Mouse (Mus musculus): ENCODE data around the gene Ipo13. TPM values are rescaled to one million over a fixed set of nuclear protein-coding genes. Genes with fewer than 3 reads are reported as not detected.

Gene Ipo13
- polyA plus RNA-seq, 1 experiment from 2014 or later, result 22.5 TPM

- peak overlapping the region; percentile 63 for H3K4me3 ChIP-seq (replicated peaks)
- DNase-seq, result no peak
- H3K36me3 ChIP-seq, result no peaks in the 10 kb centered on the region
- H3K4me2 ChIP-seq, result peak overlapping the region; percentile 71
- H3K27me3 ChIP-seq, result peaks cover 96% of the 10 kb centered on the region
- peaks cover 55% of the 10 kb centered on the region for H3K4me1 ChIP-seq (replicated peaks)
- ATAC-seq (ENCODE audit: low read depth), result no peak
- H3K9ac ChIP-seq, result peak overlapping the region; percentile 67
- WGBS (ENCODE audit: insufficient replicate concordance), result 2% methylated on average over 71 of the region's 71 CpGs
- H3K27ac ChIP-seq, result no peak overlapping the region
- H3K9me3 ChIP-seq (replicated peaks), result peaks cover 3% of the 10 kb centered on the region; the same call in 1 of the 2 replicates
Measured at GRCm38 (mm10) chr4:117926545-117927482, 12.0 kb upstream of the Ipo13 start.

- H3K9ac ChIP-seq, result no peak overlapping the region
- peaks cover 51% of the 10 kb centered on the region for H3K4me1 ChIP-seq (replicated peaks)
- H3K4me3 ChIP-seq (replicated peaks), result no peak overlapping the region
- H3K9me3 ChIP-seq (replicated peaks), result no peaks in the 10 kb centered on the region
- no peak for ATAC-seq (ENCODE audit: low read depth)
- H3K36me3 ChIP-seq, result no peaks in the 10 kb centered on the region
- DNase-seq, result no peak
- 49% methylated on average over 5 of the region's 6 CpGs for WGBS (ENCODE audit: insufficient replicate concordance)
- H3K27ac ChIP-seq, result no peak overlapping the region
- peaks cover 84% of the 10 kb centered on the region for H3K27me3 ChIP-seq
- no peak overlapping the region for H3K4me2 ChIP-seq
Measured at GRCm38 (mm10) chr4:117924916-117925315, 10.1 kb upstream of the Ipo13 start.

GRCm38 (mm10) chr4:117923450-117923849 is 8.7 kb upstream of the Ipo13 start:
- Histone ChIP-seq H3K36me3 (no peaks in the 10 kb centered on the region), H3K27ac (no peak overlapping the region), H3K4me3 (replicated peaks) (no peak overlapping the region), H3K27me3 (peaks cover 72% of the 10 kb centered on the region), H3K9ac (no peak overlapping the region), H3K4me1 (replicated peaks) (peaks cover 42% of the 10 kb centered on the region), H3K9me3 (replicated peaks) (no peaks in the 10 kb centered on the region), H3K4me2 (no peak overlapping the region)
- 68% methylated on average over 2 of the region's 2 CpGs for WGBS (ENCODE audit: insufficient replicate concordance)
- ATAC-seq (ENCODE audit: low read depth) (no peak), DNase-seq (no peak)

GRCm38 (mm10) chr4:117921358-117921757 is 6.6 kb upstream of the Ipo13 start:
- Histone ChIP-seq H3K9ac (no peak overlapping the region), H3K27me3 (peaks cover 51% of the 10 kb centered on the region), H3K36me3 (no peaks in the 10 kb centered on the region), H3K4me2 (no peak overlapping the region), H3K9me3 (replicated peaks) (no peaks in the 10 kb centered on the region), H3K4me3 (replicated peaks) (no peak overlapping the region), H3K27ac (no peak overlapping the region), H3K4me1 (replicated peaks) (peaks cover 42% of the 10 kb centered on the region)
- WGBS (ENCODE audit: insufficient replicate concordance), result 67% methylated on average over 2 of the region's 2 CpGs
- DNase-seq (no peak), ATAC-seq (ENCODE audit: low read depth) (no peak)

GRCm38 (mm10) chr4:117918762-117919161 is 4.0 kb upstream of the Ipo13 start:
- Histone ChIP-seq H3K4me3 (replicated peaks) (no peak overlapping the region), H3K4me2 (no peak overlapping the region), H3K4me1 (replicated peaks) (peaks cover 44% of the 10 kb centered on the region), H3K27me3 (peaks cover 26% of the 10 kb centered on the region), H3K27ac (no peak overlapping the region), H3K9ac (no peak overlapping the region), H3K9me3 (replicated peaks) (no peaks in the 10 kb centered on the region), H3K36me3 (no peaks in the 10 kb centered on the region)
- ATAC-seq (ENCODE audit: low read depth) (no peak), DNase-seq (no peak)
- WGBS (ENCODE audit: insufficient replicate concordance), result 49% methylated on average over 5 of the region's 5 CpGs

GRCm38 (mm10) chr4:117918261-117918660 is 3.5 kb upstream of the Ipo13 start:
- H3K4me2 ChIP-seq, result no peak overlapping the region
- ATAC-seq (ENCODE audit: low read depth) (no peak), DNase-seq (no peak)
- peaks cover 49% of the 10 kb centered on the region for H3K4me1 ChIP-seq (replicated peaks)
- no peak overlapping the region for H3K9ac ChIP-seq
- H3K36me3 ChIP-seq, result no peaks in the 10 kb centered on the region
- H3K9me3 ChIP-seq (replicated peaks), result no peaks in the 10 kb centered on the region
- no peak overlapping the region for H3K4me3 ChIP-seq (replicated peaks)
- H3K27ac ChIP-seq, result peak overlapping the region; percentile 32
- peaks cover 21% of the 10 kb centered on the region for H3K27me3 ChIP-seq
- 70% methylated on average over 3 of the region's 3 CpGs for WGBS (ENCODE audit: insufficient replicate concordance)

- Histone ChIP-seq H3K9me3 (replicated peaks) (no peaks in the 10 kb centered on the region), H3K27me3 (peaks cover 17% of the 10 kb centered on the region), H3K9ac (no peak overlapping the region), H3K4me1 (replicated peaks) (peaks cover 53% of the 10 kb centered on the region), H3K4me2 (no peak overlapping the region), H3K27ac (peak overlapping the region; percentile 67), H3K36me3 (no peaks in the 10 kb centered on the region), H3K4me3 (replicated peaks) (no peak overlapping the region)
- ATAC-seq (ENCODE audit: low read depth) (no peak), DNase-seq (no peak)
- 79% methylated on average over 4 of the region's 4 CpGs for WGBS (ENCODE audit: insufficient replicate concordance)
Measured at GRCm38 (mm10) chr4:117917847-117918246, 3.0 kb upstream of the Ipo13 start.

- peak overlapping the region; percentile 67 for H3K27ac ChIP-seq
- peaks cover 13% of the 10 kb centered on the region for H3K27me3 ChIP-seq
- ATAC-seq (ENCODE audit: low read depth) (no peak), DNase-seq (no peak)
- H3K9me3 ChIP-seq (replicated peaks), result no peaks in the 10 kb centered on the region
- H3K4me1 ChIP-seq (replicated peaks), result peaks cover 57% of the 10 kb centered on the region
- H3K4me3 ChIP-seq (replicated peaks), result no peak overlapping the region
- no peak overlapping the region for H3K4me2 ChIP-seq
- no peak overlapping the region for H3K9ac ChIP-seq
- 43% methylated on average over 4 of the region's 4 CpGs for WGBS (ENCODE audit: insufficient replicate concordance)
- H3K36me3 ChIP-seq, result no peaks in the 10 kb centered on the region
Measured at GRCm38 (mm10) chr4:117917402-117917801, 2.6 kb upstream of the Ipo13 start.

GRCm38 (mm10) chr4:117916386-117916785 is 1.6 kb upstream of the Ipo13 start:
- peak overlapping the region; percentile 94 for H3K9ac ChIP-seq
- DNase-seq, result no peak
- H3K27me3 ChIP-seq, result peaks cover 3% of the 10 kb centered on the region; the same call in 1 of the 2 replicates
- ATAC-seq (ENCODE audit: low read depth), result no peak
- H3K4me2 ChIP-seq, result peak overlapping the region; percentile 97
- peaks cover 8% of the 10 kb centered on the region for H3K36me3 ChIP-seq
- H3K9me3 ChIP-seq (replicated peaks), result no peaks in the 10 kb centered on the region
- H3K27ac ChIP-seq, result peak overlapping the region; percentile 67
- H3K4me1 ChIP-seq (replicated peaks), result peaks cover 66% of the 10 kb centered on the region
- peak overlapping the region; percentile 87 for H3K4me3 ChIP-seq (replicated peaks)
- 27% methylated on average over 5 of the region's 5 CpGs for WGBS (ENCODE audit: insufficient replicate concordance)

GRCm38 (mm10) chr4:117915489-117916105 is 798 bp upstream of the Ipo13 start:
- no peak for DNase-seq
- Histone ChIP-seq H3K9ac (peak overlapping the region; percentile 94), H3K9me3 (replicated peaks) (no peaks in the 10 kb centered on the region), H3K27me3 (no peaks in the 10 kb centered on the region), H3K4me2 (peak overlapping the region; percentile 97), H3K36me3 (peaks cover 16% of the 10 kb centered on the region), H3K4me3 (replicated peaks) (peak overlapping the region; percentile 87), H3K27ac (peak overlapping the region; percentile 67), H3K4me1 (replicated peaks) (peaks cover 68% of the 10 kb centered on the region)
- whole genome bisulfite sequencing (ENCODE audit: insufficient replicate concordance), result under 1% methylated on average over 19 of the region's 19 CpGs
- ATAC-seq (ENCODE audit: low read depth), result no peak

GRCm38 (mm10) chr4:117914031-117914430 is 768 bp downstream of the Ipo13 start:
- ATAC-seq (ENCODE audit: low read depth) (0 out of 2 replicates have a peak, but pooled peaks have one; percentile 3), DNase-seq (no peak)
- Histone ChIP-seq H3K9me3 (replicated peaks) (no peaks in the 10 kb centered on the region), H3K36me3 (peaks cover 22% of the 10 kb centered on the region), H3K4me3 (replicated peaks) (peak overlapping the region; percentile 87), H3K4me1 (replicated peaks) (peaks cover 80% of the 10 kb centered on the region), H3K27ac (peak overlapping the region; percentile 67), H3K27me3 (no peaks in the 10 kb centered on the region), H3K4me2 (peak overlapping the region; percentile 97), H3K9ac (peak overlapping the region; percentile 94)
- WGBS (ENCODE audit: insufficient replicate concordance), result 19% methylated on average over 8 of the region's 8 CpGs
